9 mouse cellular contexts compared by ENCODE assay signal in genomic region chr1:66847506-66847905, GRCm38 (mm10). TPM values are rescaled to one million over a fixed set of nuclear protein-coding genes. Genes with fewer than 3 reads are reported as not detected.
DNase-seq lines count a peak whose midpoint lies in the region; ATAC-seq and TF ChIP-seq lines count a peak whose summit lies in the region.
"Had no signal": no experiment of that assay in that cellular context is flagged by ENCODE, and none has a peak within 500 bp of the region (broad histone marks: within the 10 kb centered on the region; RNA-seq: fewer than 3 reads in every experiment).

No protein-coding gene starts in this region.

- H3K27ac ChIP-seq in hindbrain, embryonic 10.5 days = no peak overlapping the region
- H3K27ac ChIP-seq in hindbrain, embryonic 13.5 days = no peak overlapping the region
- peak overlapping the region; percentile 54; the same call in 1 of the 2 replicates for H3K27ac ChIP-seq in testis, adult 2 months (ENCODE audit: control insufficient read depth, insufficient read depth, low read depth, low read length)
- H3K27ac ChIP-seq in liver, postnatal 0 days (ENCODE audit: low read depth) = no peak overlapping the region
- no peak overlapping the region for H3K27ac ChIP-seq in forebrain, embryonic 13.5 days
- H3K27ac ChIP-seq: lung, embryonic 15.5 days had no signal

- no peak for ATAC-seq in hindbrain, embryonic 13.5 days (ENCODE audit: low FRiP score)
- ATAC-seq in liver, postnatal 0 days = 0 out of 2 replicates have a peak, but pooled peaks have one; percentile 33
- ATAC-seq in forebrain, embryonic 13.5 days = no peak

- H3K4me2 ChIP-seq in hindbrain, embryonic 13.5 days = no peak overlapping the region
- H3K4me2 ChIP-seq in liver, postnatal 0 days (ENCODE audit: low read depth, low read length) = no peak overlapping the region
- H3K4me2 ChIP-seq in forebrain, embryonic 13.5 days = no peak overlapping the region
- H3K4me2 ChIP-seq: lung, embryonic 15.5 days had no signal

- peak; percentile 70; the same call in 1 of the 2 replicates for TF ChIP-seq CTCF in testis, adult 2 months (IDR thresholded peaks at IDR 0.05; ENCODE audit: control insufficient read depth, insufficient read depth, insufficient replicate concordance, low read depth, low read length)
- peak; percentile 74 for TF ChIP-seq CTCF in liver, postnatal 0 days (IDR thresholded peaks at IDR 0.05; ENCODE audit: low read depth)

- no peaks in the 10 kb centered on the region for H3K4me1 ChIP-seq in hindbrain, embryonic 10.5 days (replicated peaks)
- H3K4me1 ChIP-seq in hindbrain, embryonic 13.5 days (replicated peaks) = no peaks in the 10 kb centered on the region
- H3K4me1 ChIP-seq in testis, adult 2 months (ENCODE audit: control insufficient read depth, insufficient read depth, low read length) = peaks cover 4% of the 10 kb centered on the region
- H3K4me1 ChIP-seq in liver, postnatal 0 days (ENCODE audit: insufficient read depth) = no peaks in the 10 kb centered on the region
- no peaks in the 10 kb centered on the region for H3K4me1 ChIP-seq in forebrain, embryonic 13.5 days

- TF ChIP-seq EP300 in liver, postnatal 0 days (IDR thresholded peaks at IDR 0.05; ENCODE audit: low read depth) = no peak

- 0 out of 2 replicates have a peak, but pooled peaks cover 5% of the 10 kb centered on the region for H3K9me3 ChIP-seq in hindbrain, embryonic 10.5 days
- peaks cover 6% of the 10 kb centered on the region; the same call in 1 of the 2 replicates for H3K9me3 ChIP-seq in hindbrain, embryonic 13.5 days
- peaks cover 5% of the 10 kb centered on the region for H3K9me3 ChIP-seq in liver, postnatal 0 days (ENCODE audit: low read length)
- H3K9me3 ChIP-seq in forebrain, embryonic 13.5 days (replicated peaks) = peaks cover 5% of the 10 kb centered on the region; the same call in 1 of the 2 replicates

- H3K27me3 ChIP-seq in hindbrain, embryonic 10.5 days (ENCODE audit: insufficient read depth, poor library complexity, severe bottlenecking) = no peaks in the 10 kb centered on the region
- no peaks in the 10 kb centered on the region for H3K27me3 ChIP-seq in hindbrain, embryonic 13.5 days
- no peaks in the 10 kb centered on the region for H3K27me3 ChIP-seq in testis, adult 2 months (ENCODE audit: control insufficient read depth, insufficient read depth, low read length)
- H3K27me3 ChIP-seq in liver, postnatal 0 days (ENCODE audit: insufficient read depth, low read length) = no peaks in the 10 kb centered on the region
- H3K27me3 ChIP-seq in forebrain, embryonic 13.5 days = no peaks in the 10 kb centered on the region
- H3K27me3 ChIP-seq: lung, embryonic 15.5 days had no signal

- no peak overlapping the region for H3K9ac ChIP-seq in hindbrain, embryonic 13.5 days
- H3K9ac ChIP-seq in liver, postnatal 0 days (replicated peaks) = no peak overlapping the region
- no peak overlapping the region for H3K9ac ChIP-seq in forebrain, embryonic 13.5 days
- H3K9ac ChIP-seq: lung, embryonic 15.5 days had no signal

- WGBS in hindbrain, embryonic 10.5 days = 94% methylated on average over 4 of the region's 4 CpGs
- 96% methylated on average over 4 of the region's 4 CpGs for WGBS in hindbrain, embryonic 13.5 days
- WGBS in liver, postnatal 0 days (ENCODE audit: insufficient replicate concordance) = 87% methylated on average over 4 of the region's 4 CpGs
- 95% methylated on average over 4 of the region's 4 CpGs for WGBS in forebrain, embryonic 13.5 days

- peaks cover 42% of the 10 kb centered on the region for H3K36me3 ChIP-seq in hindbrain, embryonic 10.5 days
- peaks cover 27% of the 10 kb centered on the region for H3K36me3 ChIP-seq in hindbrain, embryonic 13.5 days
- no peaks in the 10 kb centered on the region for H3K36me3 ChIP-seq in testis, adult 2 months (ENCODE audit: control insufficient read depth, insufficient read depth, low read length)
- peaks cover 68% of the 10 kb centered on the region for H3K36me3 ChIP-seq in liver, postnatal 0 days (replicated peaks; ENCODE audit: insufficient read depth, low read length)
- peaks cover 11% of the 10 kb centered on the region for H3K36me3 ChIP-seq in forebrain, embryonic 13.5 days (ENCODE audit: poor library complexity, severe bottlenecking)

- no peak overlapping the region for H3K4me3 ChIP-seq in hindbrain, embryonic 10.5 days
- H3K4me3 ChIP-seq in hindbrain, embryonic 13.5 days = no peak overlapping the region
- H3K4me3 ChIP-seq in testis, adult 2 months (ENCODE audit: control insufficient read depth, low read depth, low read length) = no peak overlapping the region
- no peak overlapping the region for H3K4me3 ChIP-seq in liver, postnatal 0 days (ENCODE audit: low read depth, low read length)
- no peak overlapping the region for H3K4me3 ChIP-seq in forebrain, embryonic 13.5 days
- H3K4me3 ChIP-seq: lung, embryonic 15.5 days had no signal

- TF ChIP-seq POLR2A in testis, adult 2 months (IDR thresholded peaks at IDR 0.05; ENCODE audit: control insufficient read depth, low read depth, low read length) = no peak

- peak; percentile 13 for DNase-seq in hindbrain, embryonic 10.5 days (ENCODE audit: low spot score)
- no peak for DNase-seq in testis, postnatal 14 days (ENCODE audit: low spot score)
- peak; percentile 51 for DNase-seq in liver, postnatal 0 days
- peak; percentile 76 for DNase-seq in thymus, postnatal 4 days
- DNase-seq in ovary, postnatal 10 days (ENCODE audit: low spot score) = no peak

RNA-seq across cellular contexts. Expression of gene Acadl, which starts 15.6 kb away (rescaled TPM):
- 40.9 and 43.7 TPM in 2 replicates for polyA plus RNA-seq in hindbrain, embryonic 10.5 days (2016; fragmentation: Nextera tagmentation; extraction: Ambion mirVana)
- polyA plus RNA-seq in hindbrain, embryonic 13.5 days (2015; fragmentation: Nextera tagmentation; extraction: Ambion mirVana) = 55.9 and 65.3 TPM in 2 replicates
- 4.5 and 5.3 TPM in 2 replicates for polyA plus RNA-seq in testis, adult 2 months (2012; rRNA removed)
- 380 and 392 TPM in 2 replicates for polyA plus RNA-seq in liver, postnatal 0 days (2015; fragmentation: Nextera tagmentation; extraction: Ambion mirVana)
- polyA plus RNA-seq in forebrain, embryonic 13.5 days (2015; fragmentation: Nextera tagmentation; extraction: Ambion mirVana) = 31.7 and 36.9 TPM in 2 replicates

RNA-seq across cellular contexts. Expression of gene Kansl1l, which starts 30.1 kb away (rescaled TPM):
- 9.9 and 11.3 TPM in 2 replicates for polyA plus RNA-seq in hindbrain, embryonic 10.5 days (2016; fragmentation: Nextera tagmentation; extraction: Ambion mirVana)
- polyA plus RNA-seq in hindbrain, embryonic 13.5 days (2015; fragmentation: Nextera tagmentation; extraction: Ambion mirVana) = 16.4 and 19.8 TPM in 2 replicates
- polyA plus RNA-seq in testis, adult 2 months (2012; rRNA removed) = 13.1 and 16.3 TPM in 2 replicates
- 4.5 and 4.8 TPM in 2 replicates for polyA plus RNA-seq in liver, postnatal 0 days (2015; fragmentation: Nextera tagmentation; extraction: Ambion mirVana)
- 15.0 and 15.4 TPM in 2 replicates for polyA plus RNA-seq in forebrain, embryonic 13.5 days (2015; fragmentation: Nextera tagmentation; extraction: Ambion mirVana)

Comparison
In these comparisons a context has a peak if more than half of its experiments do, and no peak if none do; other contexts are left out.
1. DNase-seq: peak in hindbrain, embryonic 10.5 days (single experiment), liver, postnatal 0 days (single experiment) and thymus, postnatal 4 days (single experiment); none in testis, postnatal 14 days (single experiment) and ovary, postnatal 10 days (single experiment).